Mouse (Mus musculus): ENCODE data around the gene Zfp184.
A peak's percentile ranks its signal among the peaks of the same experiment; 100 is the strongest.

GRCm38 (mm10) chr13:22006334-22007120, 61.6 kb downstream of the Zfp184 start:
- TF ChIP-seq CTCF (IDR thresholded peaks at IDR 0.05; ENCODE audit: low read depth) (0 out of 2 replicates have a peak, but pooled peaks have one; percentile 27), EP300 (IDR thresholded peaks at IDR 0.05; ENCODE audit: low read depth) (no peak)

All from liver, embryonic 14.5 days (tissue).